Mouse (Mus musculus) liver, embryonic 14.5 days (tissue): ENCODE data around the gene Unc13d. TPM values are rescaled to one million over a fixed set of nuclear protein-coding genes. Genes with fewer than 3 reads are reported as not detected.
"Not testable (repeated sequence)": the region's sequence is repeated elsewhere in the genome, so short reads cannot be mapped to it uniquely, and the experiment has no call there.

Experiments
- ATAC-seq: fragments of 200-750 bp; cut with Nextera tagmentation; 2 replicates; pipeline ENCODE4 v1.8.0; 2017; ENCODE audit warnings: moderate number of reproducible peaks, mild to moderate bottlenecking, moderate library complexity; ENCODE audit not compliant: insufficient read depth
- DNase-seq, 3 experiments: peaks; one replicate each; pipeline ENCODE4 v3.0.0-alpha.2; 2012 to 2013; ENCODE audit warnings: low read depth in 3 of 3, low spot score in 3 of 3
- H3K27ac ChIP-seq: fragments of 300-500 bp; sonication (generic); 2 replicates; pipeline ENCODE4 v1.5.1; 2014; ENCODE audit warnings: moderate library complexity, mild to moderate bottlenecking, control low read depth, inconsistent platforms
- H3K27me3 ChIP-seq: fragments of 300-500 bp; sonication (generic); 2 replicates; pipeline ENCODE4 v1.6.1; 2014; ENCODE audit warnings: mild to moderate bottlenecking, low read length, moderate library complexity; ENCODE audit not compliant: control insufficient read depth, insufficient read depth
- H3K36me3 ChIP-seq: fragments of 300-500 bp; sonication (generic); replicated peaks from 2 replicates; pipeline ENCODE4 v1.6.1; 2014; ENCODE audit warnings: low read depth; ENCODE audit not compliant: control insufficient read depth, insufficient read depth
- H3K4me1 ChIP-seq, 2 experiments: fragments of 200-500 bp in 1 of 2; fragments of 300-500 bp in 1 of 2; sonication (generic) in 1 of 2; replicated peaks; 2 replicates each; pipeline ENCODE4 v1.6.1; 2012 to 2014; ENCODE audit warnings: antibody characterized with exemption in 1 of 2, inconsistent platforms in 1 of 2, low read length in 1 of 2; ENCODE audit not compliant: control insufficient read depth in 2 of 2, insufficient read depth in 2 of 2
- H3K4me2 ChIP-seq: fragments of 300-500 bp; sonication (generic); 2 replicates; pipeline ENCODE4 v1.6.1; 2014; ENCODE audit warnings: low read depth, mild to moderate bottlenecking, control low read depth, moderate library complexity
- H3K4me3 ChIP-seq, 2 experiments: fragments of 200-500 bp in 1 of 2; fragments of 300-500 bp in 1 of 2; sonication (generic) in 1 of 2; 2 replicates each; pipeline ENCODE4 v1.5.1; 2012 to 2014; ENCODE audit warnings: low read depth in 2 of 2, low read length in 2 of 2, mild to moderate bottlenecking in 2 of 2, control low read depth in 1 of 2, inconsistent platforms in 1 of 2, moderate library complexity in 1 of 2; ENCODE audit not compliant: insufficient read depth in 1 of 2
- H3K9ac ChIP-seq: fragments of 300-500 bp; sonication (generic); replicated peaks from 2 replicates; pipeline ENCODE4 v1.6.1; 2014; ENCODE audit warnings: mild to moderate bottlenecking, control low read depth, moderate library complexity
- H3K9me3 ChIP-seq: fragments of 300-500 bp; sonication (generic); 2 replicates; pipeline ENCODE4 v1.6.1; 2016; ENCODE audit warnings: low read length, mixed read lengths; ENCODE audit not compliant: control insufficient read depth
- CTCF ChIP-seq: IDR thresholded peaks from 2 replicates; pipeline ENCODE4 v1.5.1; 2016; ENCODE audit warnings: antibody characterized with exemption, low read depth, control low read depth
- EP300 ChIP-seq: IDR thresholded peaks from 2 replicates; pipeline ENCODE4 v1.6.1; 2016; ENCODE audit warnings: antibody characterized with exemption, low read depth
- WGBS: fragments of 180-500 bp; shearing (Covaris S2); extraction: QIAGEN DNeasy Blood & Tissue Kit; methylation state at CpG from one replicate; pipeline ENCODE4 v1.1.7; 2014; ENCODE audit not compliant: insufficient replicate concordance; 5-methylcytosine and 5-hydroxymethylcytosine counted together
- polyA plus RNA-seq, 2 experiments: library from polyadenylated mRNA; depleted of rRNA in 1 of 2; stranded (reverse) in 1 of 2; unstranded in 1 of 2; fragments of >200 nt; fragmentation: Nextera tagmentation in 1 of 2; extraction: Ambion mirVana in 1 of 2; gene quantifications; 2 replicates each; pipeline versions ENCODE4 v1.2.1 to v1.2.3; 2012 to 2014

The Unc13d gene
- polyA plus RNA-seq, 2 experiments: 16.8 to 18.7 TPM

DNA sequence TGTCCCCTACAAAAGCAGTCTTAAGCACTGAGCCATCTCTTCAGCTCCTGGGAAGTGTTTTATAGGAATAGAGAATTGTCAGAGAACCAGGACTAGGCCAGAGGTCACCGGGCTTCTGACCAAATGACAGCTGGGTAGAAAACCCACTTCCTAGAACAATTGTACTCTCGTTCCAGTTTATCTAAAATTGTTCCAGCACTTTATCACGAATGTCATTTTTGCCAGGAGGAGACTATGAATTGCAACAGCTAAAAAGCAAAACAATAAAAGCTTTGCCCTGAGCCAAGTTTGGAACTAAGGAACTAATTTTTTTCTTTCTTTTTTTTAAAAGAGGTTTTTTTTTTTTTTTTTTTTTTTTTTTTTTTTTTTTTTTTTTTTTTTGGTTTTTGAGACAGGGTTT is 17.8 kb upstream of the Unc13d start:
- Histone ChIP-seq H3K9me3 (peaks cover 4% of the 10 kb centered on the region), H3K4me1 (peaks cover 13 to 31% of the 10 kb centered on the region in 2 experiments), H3K36me3 (no peaks in the 10 kb centered on the region), H3K27me3 (no peaks in the 10 kb centered on the region), H3K4me2 (no peak overlapping the region), H3K9ac (no peak overlapping the region), H3K27ac (no peak overlapping the region), H3K4me3 (no peak overlapping the region)
- 17% methylated on average over 3 of the region's 3 CpGs for WGBS
- TF ChIP-seq CTCF: no peak
- no peak for TF ChIP-seq EP300
- DNase-seq (no peak), ATAC-seq (no peak)

DNA sequence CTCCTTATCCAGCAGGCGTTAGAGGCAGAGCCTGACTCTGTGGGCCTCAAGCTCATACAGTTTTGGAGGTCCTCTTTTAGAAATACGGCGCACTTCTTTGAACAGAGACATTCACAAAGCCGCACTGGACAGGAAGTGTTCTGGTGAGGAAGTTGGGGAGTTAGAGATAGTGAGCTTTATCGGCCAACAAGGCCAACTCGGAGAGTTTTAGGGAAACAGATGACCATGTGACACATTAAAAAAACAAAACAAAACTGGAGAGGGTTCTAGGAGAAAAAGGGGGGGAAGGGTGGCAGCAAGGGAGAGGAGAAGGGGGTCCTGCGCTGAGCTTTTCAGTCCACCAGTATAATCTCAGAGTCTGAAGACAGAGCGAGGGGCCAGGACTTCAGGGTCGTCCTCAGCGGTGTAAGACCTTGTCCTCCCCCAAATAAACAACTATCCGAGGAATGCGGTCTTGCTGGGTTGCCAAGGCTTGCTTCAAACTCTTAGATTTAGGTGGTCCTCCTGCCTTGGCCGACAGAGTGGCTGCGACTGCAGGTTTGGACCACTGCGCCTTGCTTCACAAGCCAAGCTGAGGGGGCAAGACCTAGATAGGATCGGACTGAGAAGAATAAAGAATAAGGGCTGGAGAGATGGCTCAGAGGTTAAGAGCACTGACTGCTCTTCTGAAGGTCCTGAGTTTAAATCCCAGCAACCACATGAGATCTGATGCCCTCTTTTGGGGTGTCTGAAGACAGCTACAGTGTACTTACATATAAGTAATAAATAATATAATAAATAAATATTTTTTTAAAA is 16.2 kb upstream of the Unc13d start:
- Histone ChIP-seq H3K27ac (peak overlapping the region; percentile 22; the same call in 1 of the 2 replicates), H3K36me3 (no peaks in the 10 kb centered on the region), H3K9ac (peak overlapping the region; percentile 50), H3K27me3 (no peaks in the 10 kb centered on the region), H3K4me2 (peak overlapping the region; percentile 48), H3K4me3 (0 out of 4 replicates have a peak overlapping the region, but pooled peaks of 1 of the 2 experiments have one; percentile 14), H3K9me3 (peaks cover 4% of the 10 kb centered on the region), H3K4me1 (peaks cover 6 to 17% of the 10 kb centered on the region in 2 experiments)
- ATAC-seq: peak; percentile 29; the same call in 1 of the 2 replicates
- TF ChIP-seq EP300 (no peak), CTCF (no peak)
- WGBS: 9% methylated on average over 16 of the region's 16 CpGs
- DNase-seq: no peak

DNA sequence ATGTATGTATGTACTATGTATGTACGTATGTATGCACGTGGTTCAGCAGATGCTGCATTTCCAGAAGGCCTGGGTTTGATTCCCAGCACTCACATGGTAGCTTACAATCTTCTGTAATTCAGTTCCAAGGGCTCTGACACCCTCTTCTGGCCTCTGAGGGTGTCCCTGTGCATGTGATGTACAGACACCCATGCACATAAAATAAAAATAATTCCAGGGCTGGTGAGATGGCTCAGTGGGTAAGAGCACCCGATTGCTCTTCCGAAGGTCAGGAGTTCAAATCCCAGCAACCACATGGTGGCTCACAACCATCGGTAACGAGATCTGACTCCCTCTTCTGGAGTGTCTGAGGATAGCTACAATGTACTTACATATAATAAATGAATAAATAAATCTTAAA is 15.2 kb upstream of the Unc13d start:
- not testable (repeated sequence) for H3K4me3 ChIP-seq, H3K9ac ChIP-seq, DNase-seq, H3K9me3 ChIP-seq, H3K27ac ChIP-seq, H3K36me3 ChIP-seq, H3K27me3 ChIP-seq, H3K4me2 ChIP-seq, ATAC-seq
- peaks cover 12 to 23% of the 10 kb centered on the region in 2 experiments for H3K4me1 ChIP-seq
- 70% methylated on average over 6 of the region's 6 CpGs for WGBS

DNA sequence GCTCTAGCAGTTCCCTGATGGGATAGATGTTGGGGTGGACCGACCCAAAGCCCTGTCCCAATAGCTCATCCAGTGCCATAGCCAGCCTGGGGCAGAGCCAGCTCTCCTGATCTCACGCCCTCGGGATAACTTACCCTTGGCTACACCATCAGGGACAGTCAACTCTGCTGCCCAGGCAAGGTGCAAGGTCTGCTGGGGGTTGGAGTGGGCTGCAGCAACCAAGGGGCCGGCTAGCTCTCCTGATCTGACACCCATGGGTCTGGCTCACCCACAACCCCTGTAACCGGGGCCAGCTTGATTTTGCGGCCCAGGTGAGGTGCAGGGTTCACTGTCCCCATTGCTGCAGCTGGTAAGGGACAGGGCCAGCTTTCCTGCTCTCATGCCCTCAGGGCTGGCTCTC is 13.8 kb upstream of the Unc13d start:
- H3K27ac ChIP-seq: no peak overlapping the region

DNA sequence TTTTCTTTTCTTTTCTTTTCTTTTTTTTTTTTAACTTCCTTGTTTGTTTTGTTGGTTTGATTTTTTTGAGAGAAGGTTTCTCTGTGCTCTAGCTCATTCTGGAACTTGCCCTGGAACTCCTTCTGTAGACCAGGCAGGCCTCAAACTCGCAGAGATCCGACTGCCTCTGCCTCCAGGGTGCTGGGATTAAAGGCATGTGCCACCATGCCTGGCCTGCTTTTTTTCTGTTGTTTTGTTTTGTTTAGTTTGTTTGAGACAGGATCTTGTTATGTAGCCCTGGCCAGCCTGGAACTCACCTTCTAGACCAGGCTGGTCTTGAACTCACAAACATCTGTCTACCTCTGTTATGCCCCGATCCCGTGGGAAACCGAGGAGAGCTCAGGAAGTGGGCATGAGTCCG is 11.8 kb upstream of the Unc13d start:
- Histone ChIP-seq H3K4me3 (no peak overlapping the region), H3K4me2 (no peak overlapping the region), H3K27me3 (no peaks in the 10 kb centered on the region), H3K9ac (no peak overlapping the region), H3K27ac (no peak overlapping the region), H3K9me3 (no peaks in the 10 kb centered on the region), H3K36me3 (peaks cover 4% of the 10 kb centered on the region; the same call in 1 of the 2 replicates), H3K4me1 (peaks cover 32 to 42% of the 10 kb centered on the region in 2 experiments)
- ATAC-seq: no peak
- no peak for DNase-seq
- no peak for TF ChIP-seq CTCF
- no peak for TF ChIP-seq EP300
- WGBS: 78% methylated on average over 6 of the region's 6 CpGs

More for the DNA sequence above, 13.8 kb upstream of the Unc13d start:
- H3K4me3 ChIP-seq: no peak overlapping the region
- no peak overlapping the region for H3K4me2 ChIP-seq
- no peaks in the 10 kb centered on the region for H3K36me3 ChIP-seq
- 78% methylated on average over 6 of the region's 6 CpGs for WGBS
- no peak for TF ChIP-seq EP300
- no peak for TF ChIP-seq CTCF
- DNase-seq (no peak), ATAC-seq (no peak)
- peaks cover under 1% of the 10 kb centered on the region for H3K9me3 ChIP-seq
- H3K4me1 ChIP-seq: peaks cover 15 to 27% of the 10 kb centered on the region in 2 experiments
- H3K9ac ChIP-seq: no peak overlapping the region
- no peaks in the 10 kb centered on the region for H3K27me3 ChIP-seq
